Mouse (Mus musculus): ENCODE measurements around the gene Olfr1438-ps1.
"Not testable (repeated sequence)": the region's sequence is repeated elsewhere in the genome, so short reads cannot be mapped to it uniquely, and the experiment has no call there.

Gene Olfr1438-ps1

DNA sequence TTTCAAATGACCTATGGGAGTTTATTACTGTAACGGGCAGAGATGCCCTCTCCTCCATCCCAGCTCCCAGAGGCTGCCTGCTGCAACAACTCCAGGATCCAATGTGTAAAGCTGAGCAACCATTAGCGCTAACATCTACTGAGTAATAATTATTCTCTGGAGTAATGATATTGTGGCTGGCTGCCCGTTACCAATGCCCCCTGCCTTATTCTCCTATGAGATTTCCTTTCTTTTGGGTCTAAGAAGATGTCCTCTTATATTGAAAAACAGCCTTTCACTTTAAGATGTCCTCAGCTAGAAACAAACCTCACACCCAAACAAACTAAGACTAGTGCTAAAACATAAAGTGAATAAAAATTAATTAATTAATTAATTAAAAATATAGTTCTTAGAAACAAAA, at the start of gene Olfr1438-ps1:
Gene Olfr1438-ps1, minus strand, starts transcription at position 101 of the 400 bp plus-strand sequence.
- no peak for DNase-seq

- DNase-seq = no peak
These were observed 38.8 kb upstream of the Olfr1438-ps1 start for GRCm38 (mm10) chr19:12374465-12375025.

DNA sequence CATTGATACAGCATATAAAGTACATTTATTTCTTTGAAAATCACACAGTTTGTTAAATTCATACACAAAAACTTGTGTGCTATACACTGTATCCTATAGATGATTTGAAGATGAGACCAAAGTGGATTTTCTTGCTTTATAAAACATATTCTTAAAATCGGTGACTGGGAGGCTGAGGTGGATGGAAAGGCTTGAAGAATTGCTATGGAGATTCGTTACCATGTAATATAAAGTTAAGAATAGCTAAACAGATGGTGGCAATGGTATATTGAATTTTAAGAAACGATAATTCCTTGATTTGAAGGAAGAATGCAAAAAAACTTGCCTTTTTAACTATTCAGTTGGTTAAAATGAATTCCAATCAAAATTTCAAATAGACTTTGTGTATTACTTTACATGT, 37.3 kb upstream of the Olfr1438-ps1 start:
- no peak for DNase-seq

GRCm38 (mm10) chr19:12325001-12325400, 10.7 kb downstream of the Olfr1438-ps1 start, which contains the start of gene Olfr1437:
TSS of gene Olfr1437 (minus strand) at chr19:12325101.
- no peak for DNase-seq

GRCm38 (mm10) chr19:12299030-12299429, 36.7 kb downstream of the Olfr1438-ps1 start, which contains the start of gene Olfr1436:
TSS of gene Olfr1436 (minus strand) at chr19:12299130.
- DNase-seq = not testable (repeated sequence)

GRCm38 (mm10) chr19:12292979-12293378, 42.7 kb downstream of the Olfr1438-ps1 start:
- no peak for DNase-seq

DNA sequence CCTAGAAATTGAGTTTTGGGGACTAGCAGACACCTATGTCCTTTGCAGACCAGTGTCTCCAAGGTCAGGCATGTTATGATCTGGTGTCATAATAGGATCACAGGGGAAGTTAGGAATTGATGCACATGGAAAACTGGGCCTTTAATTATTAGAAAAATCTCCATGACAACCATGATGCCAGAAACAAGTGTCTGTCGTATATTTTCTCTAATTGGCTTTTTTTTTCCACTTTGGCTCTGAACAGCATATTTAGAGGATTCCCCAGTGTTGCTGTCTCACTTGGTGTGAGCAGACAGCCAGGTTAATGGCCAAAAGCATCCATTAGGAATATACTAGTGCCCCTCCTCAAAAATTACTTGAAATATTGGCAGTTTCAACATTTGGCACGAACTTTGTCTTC, 56.2 kb downstream of the Olfr1438-ps1 start, which contains the start of gene Olfr1434:
Gene Olfr1434, plus strand, starts transcription at position 301 of the 400 bp plus-strand sequence.
- DNase-seq = no peak

All from kidney, adult 9 months (tissue).